Mouse (Mus musculus) hindbrain, embryonic 11.5 days (tissue): ENCODE measurements at regions not wholly inside any gene's neighbourhood (a gene's known extent, or its start where the extent isn't known, plus 50 kb on each side); places are given as distances from the start of the nearest gene placed in this dataset.

Experiments
- ATAC-seq: fragments of 200-750 bp; cut with Nextera tagmentation; 2 replicates; pipeline ENCODE4 v1.8.0; 2017; ENCODE audit warnings: mild to moderate bottlenecking, moderate TSS enrichment, moderate library complexity; ENCODE audit not compliant: low FRiP score
- DNase-seq: peaks from one replicate; pipeline ENCODE4 v3.0.0-alpha.2; 2015; ENCODE audit warnings: low spot score
- H3K27ac ChIP-seq: fragments of 300-500 bp; sonication (generic); 2 replicates; pipeline ENCODE4 v1.5.1; 2014; ENCODE audit warnings: mild to moderate bottlenecking, low read depth, low read length
- H3K27me3 ChIP-seq: fragments of 300-500 bp; sonication (generic); 2 replicates; pipeline ENCODE4 v1.6.1; 2014; ENCODE audit warnings: mild to moderate bottlenecking, low read length, moderate library complexity, mixed read lengths; ENCODE audit not compliant: control insufficient read depth, insufficient read depth
- H3K36me3 ChIP-seq: fragments of 300-500 bp; sonication (generic); 2 replicates; pipeline ENCODE4 v1.6.1; 2014; ENCODE audit warnings: mild to moderate bottlenecking, low read length, moderate library complexity, mixed read lengths; ENCODE audit not compliant: control insufficient read depth, insufficient read depth
- H3K4me1 ChIP-seq: fragments of 300-500 bp; sonication (generic); replicated peaks from 2 replicates; pipeline ENCODE4 v1.6.1; 2014; ENCODE audit warnings: low read length, mixed read lengths; ENCODE audit not compliant: control insufficient read depth, insufficient read depth
- H3K4me2 ChIP-seq: fragments of 300-500 bp; sonication (generic); replicated peaks from 2 replicates; pipeline ENCODE4 v1.6.1; 2014; ENCODE audit warnings: mild to moderate bottlenecking, low read depth, low read length
- H3K4me3 ChIP-seq: fragments of 300-500 bp; sonication (generic); 2 replicates; pipeline ENCODE4 v1.5.1; 2014; ENCODE audit warnings: low read depth, low read length
- H3K9ac ChIP-seq: fragments of 300-500 bp; sonication (generic); 2 replicates; pipeline ENCODE4 v1.6.1; 2014; ENCODE audit warnings: low read depth, low read length
- H3K9me3 ChIP-seq: fragments of 300-500 bp; sonication (generic); 2 replicates; pipeline ENCODE4 v1.6.1; 2016; ENCODE audit warnings: low read length; ENCODE audit not compliant: control insufficient read depth
- WGBS: fragments of 180-500 bp; shearing (Covaris S2); extraction: QIAGEN DNeasy Blood & Tissue Kit; methylation state at CpG from one replicate; pipeline ENCODE4 v1.1.7; 2014; 5-methylcytosine and 5-hydroxymethylcytosine counted together

GRCm38 (mm10) chr16:65683703-65684320 is 121.3 kb upstream of the Chmp2b start:
- no peaks in the 10 kb centered on the region for H3K27me3 ChIP-seq

DNA sequence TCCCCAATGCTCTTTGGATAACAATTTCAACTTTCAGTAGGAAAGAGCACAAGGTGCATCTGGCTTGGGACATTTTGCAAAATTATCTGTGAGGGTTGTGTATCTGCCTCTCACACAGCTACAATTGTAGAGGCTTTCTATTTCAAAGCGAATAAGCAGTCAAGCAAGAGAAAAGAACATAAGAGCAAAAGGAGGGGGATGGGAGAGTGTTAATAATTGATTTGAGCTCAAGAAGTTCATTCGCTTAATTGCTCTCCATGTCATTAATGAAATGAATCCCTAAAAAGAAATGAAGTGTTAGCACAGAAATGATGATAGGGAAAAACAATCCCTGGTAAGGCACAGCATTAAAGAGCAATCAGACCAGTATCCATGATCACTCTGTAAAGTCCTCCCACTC is 121.4 kb upstream of the Vgll3 start:
- H3K4me3 ChIP-seq = no peak overlapping the region
- no peaks in the 10 kb centered on the region for H3K9me3 ChIP-seq
- H3K4me1 ChIP-seq = no peaks in the 10 kb centered on the region
- H3K27ac ChIP-seq = no peak overlapping the region
- ATAC-seq = no peak
- 68% methylated on average over 2 of the region's 2 CpGs for WGBS
- no peaks in the 10 kb centered on the region for H3K27me3 ChIP-seq
- no peaks in the 10 kb centered on the region for H3K36me3 ChIP-seq
- H3K9ac ChIP-seq = no peak overlapping the region
- no peak overlapping the region for H3K4me2 ChIP-seq
- DNase-seq = no peak

More at GRCm38 (mm10) chr16:65683703-65684320, 121.3 kb upstream of the Chmp2b start:
- Histone ChIP-seq H3K4me3 (no peak overlapping the region), H3K9ac (no peak overlapping the region), H3K4me1 (no peaks in the 10 kb centered on the region), H3K36me3 (no peaks in the 10 kb centered on the region), H3K27ac (no peak overlapping the region), H3K9me3 (no peaks in the 10 kb centered on the region), H3K4me2 (no peak overlapping the region)
- DNase-seq (no peak), ATAC-seq (no peak)

GRCm38 (mm10) chr16:65715631-65716030 is 99.4 kb upstream of the Vgll3 start:
- DNase-seq (peak; percentile 3), ATAC-seq (no peak)
- no peak overlapping the region for H3K4me2 ChIP-seq
- no peak overlapping the region for H3K9ac ChIP-seq
- no peaks in the 10 kb centered on the region for H3K4me1 ChIP-seq
- no peaks in the 10 kb centered on the region for H3K36me3 ChIP-seq
- H3K9me3 ChIP-seq = no peaks in the 10 kb centered on the region
- no peak overlapping the region for H3K27ac ChIP-seq
- H3K4me3 ChIP-seq = no peak overlapping the region
- no peaks in the 10 kb centered on the region for H3K27me3 ChIP-seq

- H3K27ac ChIP-seq = no peak overlapping the region
- H3K9ac ChIP-seq = no peak overlapping the region
- H3K9me3 ChIP-seq = no peaks in the 10 kb centered on the region
- H3K27me3 ChIP-seq = no peaks in the 10 kb centered on the region
- ATAC-seq (no peak), DNase-seq (no peak)
- H3K4me3 ChIP-seq = no peak overlapping the region
- H3K4me1 ChIP-seq = no peaks in the 10 kb centered on the region
- WGBS = 74% methylated on average over 6 of the region's 6 CpGs
- no peaks in the 10 kb centered on the region for H3K36me3 ChIP-seq
- no peak overlapping the region for H3K4me2 ChIP-seq
Observed at GRCm38 (mm10) chr16:65718791-65719472, 96.1 kb upstream of the Vgll3 start.

DNA sequence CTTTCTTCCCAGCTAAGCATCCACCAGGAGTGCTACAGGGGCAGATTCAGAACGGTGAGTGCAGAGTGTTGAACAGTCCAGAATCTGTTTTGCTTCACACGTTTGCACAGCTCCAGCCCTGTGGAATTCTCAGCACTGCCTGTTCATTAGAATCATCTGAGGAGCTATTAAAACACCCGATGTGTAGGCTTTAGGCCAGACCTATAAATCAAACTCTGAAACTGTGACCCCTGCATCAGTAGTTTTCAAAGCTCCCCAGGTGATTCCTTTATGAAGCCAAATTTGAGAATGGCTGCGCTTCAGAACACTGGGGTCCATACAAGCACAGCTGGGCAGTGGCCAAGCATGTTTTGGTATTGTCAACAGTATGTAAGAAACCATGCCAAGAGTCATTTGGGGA is 94.1 kb upstream of the Vgll3 start:
- Histone ChIP-seq H3K9me3 (no peaks in the 10 kb centered on the region), H3K27ac (no peak overlapping the region), H3K4me1 (no peaks in the 10 kb centered on the region), H3K4me2 (no peak overlapping the region), H3K4me3 (no peak overlapping the region), H3K27me3 (no peaks in the 10 kb centered on the region), H3K36me3 (no peaks in the 10 kb centered on the region), H3K9ac (no peak overlapping the region)
- WGBS = 57% methylated on average over 4 of the region's 4 CpGs
- no peak for DNase-seq
- no peak for ATAC-seq

DNA sequence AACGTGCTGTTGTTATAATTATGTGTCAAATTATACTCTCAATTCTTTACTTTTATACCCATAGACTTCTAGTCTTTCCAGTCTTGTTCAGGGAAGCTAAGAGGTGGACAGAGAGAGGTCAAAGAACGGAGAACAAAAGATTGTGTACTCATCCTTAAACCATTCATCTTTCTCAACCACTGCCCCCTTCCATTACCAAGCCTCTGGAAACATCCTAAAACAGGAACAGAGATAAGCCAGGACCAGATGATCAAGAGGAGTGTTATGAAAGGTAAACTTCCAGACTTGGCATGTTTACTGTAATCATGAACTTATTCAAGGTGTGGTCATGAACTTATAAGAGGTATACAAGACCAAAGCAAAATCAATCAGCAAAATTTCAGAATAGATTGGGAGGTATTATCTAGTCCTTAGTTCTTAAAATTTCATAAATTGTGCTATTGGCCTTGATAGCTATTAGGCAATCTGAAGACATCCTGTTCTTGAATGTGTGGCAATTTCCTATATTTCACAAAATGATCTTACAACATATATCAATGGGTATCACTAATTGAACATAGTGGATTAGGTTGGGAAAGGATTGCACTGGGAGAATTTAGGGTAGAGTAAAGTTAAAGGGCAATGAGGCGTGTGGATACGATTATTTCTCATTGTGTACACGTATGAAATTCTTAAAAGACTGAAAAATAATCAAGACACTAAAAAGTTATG is 89.3 kb upstream of the Vgll3 start:
- H3K4me1 ChIP-seq = no peaks in the 10 kb centered on the region
- ATAC-seq (no peak), DNase-seq (no peak)
- no peak overlapping the region for H3K27ac ChIP-seq
- no peaks in the 10 kb centered on the region for H3K9me3 ChIP-seq
- H3K36me3 ChIP-seq = no peaks in the 10 kb centered on the region
- H3K4me3 ChIP-seq = no peak overlapping the region
- WGBS = 85% methylated on average over 5 of the region's 5 CpGs
- no peaks in the 10 kb centered on the region for H3K27me3 ChIP-seq
- H3K9ac ChIP-seq = no peak overlapping the region
- no peak overlapping the region for H3K4me2 ChIP-seq

GRCm38 (mm10) chr16:65726289-65726688 is 88.8 kb upstream of the Vgll3 start:
- H3K9me3 ChIP-seq = no peaks in the 10 kb centered on the region
- H3K4me2 ChIP-seq = no peak overlapping the region
- H3K9ac ChIP-seq = no peak overlapping the region
- ATAC-seq (no peak), DNase-seq (no peak)
- H3K4me1 ChIP-seq = no peaks in the 10 kb centered on the region
- 73% methylated on average over 3 of the region's 3 CpGs for WGBS
- H3K27me3 ChIP-seq = no peaks in the 10 kb centered on the region
- no peak overlapping the region for H3K27ac ChIP-seq
- H3K4me3 ChIP-seq = no peak overlapping the region
- H3K36me3 ChIP-seq = no peaks in the 10 kb centered on the region

GRCm38 (mm10) chr16:65729322-65729721 is 85.7 kb upstream of the Vgll3 start:
- no peaks in the 10 kb centered on the region for H3K36me3 ChIP-seq
- whole genome bisulfite sequencing = 85% methylated on average over 4 of the region's 4 CpGs

DNA sequence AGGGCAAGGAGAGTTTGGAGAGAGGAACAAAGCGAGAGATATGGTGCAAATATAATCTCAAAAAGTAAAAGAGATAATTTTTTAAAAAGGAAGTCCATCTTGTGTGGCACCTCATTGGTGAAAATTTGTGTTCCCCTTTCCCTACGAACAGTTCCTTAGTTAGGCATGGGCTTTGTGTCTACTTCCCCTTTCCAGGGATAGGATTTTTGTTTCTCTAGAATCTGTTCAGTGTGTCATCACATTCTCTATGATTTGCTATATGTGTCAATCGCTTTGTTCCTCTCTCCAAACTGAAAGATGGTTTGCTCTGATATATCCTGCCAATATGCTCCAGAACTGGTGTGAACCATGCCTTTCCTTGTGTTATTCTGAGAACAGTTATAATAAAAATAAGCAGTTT is 75.4 kb upstream of the Vgll3 start:
- 88% methylated on average over 3 of the region's 3 CpGs for WGBS
- H3K36me3 ChIP-seq = no peaks in the 10 kb centered on the region
- DNase-seq (no peak), ATAC-seq (no peak)
- no peak overlapping the region for H3K4me3 ChIP-seq
- H3K9me3 ChIP-seq = no peaks in the 10 kb centered on the region
- H3K4me1 ChIP-seq = no peaks in the 10 kb centered on the region
- H3K27me3 ChIP-seq = no peaks in the 10 kb centered on the region
- H3K9ac ChIP-seq = no peak overlapping the region
- no peak overlapping the region for H3K4me2 ChIP-seq
- no peak overlapping the region for H3K27ac ChIP-seq

More at GRCm38 (mm10) chr16:65729322-65729721, 85.7 kb upstream of the Vgll3 start:
- H3K4me3 ChIP-seq = no peak overlapping the region
- ATAC-seq (no peak), DNase-seq (no peak)
- H3K27ac ChIP-seq = no peak overlapping the region
- H3K27me3 ChIP-seq = no peaks in the 10 kb centered on the region
- no peak overlapping the region for H3K4me2 ChIP-seq
- H3K4me1 ChIP-seq = no peaks in the 10 kb centered on the region
- no peaks in the 10 kb centered on the region for H3K9me3 ChIP-seq
- no peak overlapping the region for H3K9ac ChIP-seq
